Mouse (Mus musculus) limb, embryonic 15.5 days (tissue): ENCODE measurements around the gene Gm9945. TPM values are rescaled to one million over a fixed set of nuclear protein-coding genes. Genes with fewer than 3 reads are reported as not detected.

Experiments
- ATAC-seq: fragments of 200-750 bp; cut with Nextera tagmentation; 2 replicates; pipeline ENCODE4 v1.8.0; 2017; ENCODE audit warnings: low read depth, moderate TSS enrichment; ENCODE audit not compliant: insufficient number of reproducible peaks, low FRiP score, low TSS enrichment
- H3K27ac ChIP-seq: fragments of 300-500 bp; sonication (generic); 2 replicates; pipeline ENCODE4 v1.5.1; 2015; ENCODE audit warnings: moderate library complexity, mild to moderate bottlenecking, inconsistent platforms
- H3K27me3 ChIP-seq: fragments of 300-500 bp; sonication (generic); 2 replicates; pipeline ENCODE4 v1.6.1; 2015; ENCODE audit warnings: inconsistent platforms
- H3K36me3 ChIP-seq: fragments of 300-500 bp; sonication (generic); 2 replicates; pipeline ENCODE4 v1.6.1; 2015; ENCODE audit warnings: inconsistent platforms
- H3K4me1 ChIP-seq: fragments of 300-500 bp; sonication (generic); 2 replicates; pipeline ENCODE4 v1.6.1; 2015; ENCODE audit warnings: inconsistent platforms
- H3K4me2 ChIP-seq: fragments of 300-500 bp; sonication (generic); 2 replicates; pipeline ENCODE4 v1.6.1; 2015; ENCODE audit warnings: mild to moderate bottlenecking, inconsistent platforms
- H3K4me3 ChIP-seq: fragments of 300-500 bp; sonication (generic); 2 replicates; pipeline ENCODE4 v1.5.1; 2015; ENCODE audit warnings: mild to moderate bottlenecking, inconsistent platforms
- H3K9ac ChIP-seq: fragments of 300-500 bp; sonication (generic); 2 replicates; pipeline ENCODE4 v1.6.1; 2015; ENCODE audit warnings: inconsistent platforms
- H3K9me3 ChIP-seq: fragments of 300-500 bp; sonication (generic); 2 replicates; pipeline ENCODE4 v1.6.1; 2016; ENCODE audit warnings: inconsistent platforms
- WGBS: fragments of 180-500 bp; shearing (Covaris S2); methylation state at CpG from one replicate; pipeline ENCODE4 v1.1.7; 2015; 5-methylcytosine and 5-hydroxymethylcytosine counted together
- polyA plus RNA-seq: library from polyadenylated mRNA; unstranded; fragments of >200 nt; fragmentation: Nextera tagmentation; extraction: Ambion mirVana; gene quantifications from 2 replicates; pipeline ENCODE4 v1.2.1, GENCODE M21; 2015

Gene Gm9945
- polyA plus RNA-seq, 1 experiment from 2014 or later = not detected

DNA sequence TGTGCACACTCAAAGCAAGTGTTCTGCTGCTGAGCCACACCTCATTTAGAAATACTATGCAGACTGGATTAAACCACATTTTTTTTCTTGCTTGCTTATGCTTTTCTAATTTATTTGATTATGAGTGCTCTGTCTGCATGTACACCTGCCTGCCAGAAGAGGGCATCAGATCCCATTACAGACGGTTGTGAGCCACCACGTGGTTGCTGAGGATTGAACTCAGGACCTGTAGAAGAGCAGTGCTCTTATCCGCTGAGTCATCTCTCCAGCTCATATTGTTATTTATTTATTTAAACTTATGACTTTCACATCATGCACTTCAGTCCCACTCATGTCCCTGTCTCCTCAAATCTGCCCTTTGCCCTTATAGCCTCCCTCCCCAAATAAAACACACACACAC lies 5.8 kb downstream of the Gm9945 start:
- no peak for ATAC-seq
- no peak overlapping the region for H3K4me2 ChIP-seq
- no peaks in the 10 kb centered on the region for H3K36me3 ChIP-seq
- H3K27ac ChIP-seq = no peak overlapping the region
- peaks cover 35% of the 10 kb centered on the region for H3K27me3 ChIP-seq
- H3K4me1 ChIP-seq = peaks cover 13% of the 10 kb centered on the region
- WGBS = 43% methylated on average over 3 of the region's 3 CpGs
- no peak overlapping the region for H3K4me3 ChIP-seq
- H3K9me3 ChIP-seq = no peaks in the 10 kb centered on the region
- no peak overlapping the region for H3K9ac ChIP-seq

- Histone ChIP-seq H3K9ac (no peak overlapping the region), H3K27me3 (peaks cover 29% of the 10 kb centered on the region), H3K4me1 (peaks cover 13% of the 10 kb centered on the region), H3K4me3 (no peak overlapping the region), H3K36me3 (no peaks in the 10 kb centered on the region), H3K9me3 (no peaks in the 10 kb centered on the region), H3K27ac (no peak overlapping the region), H3K4me2 (no peak overlapping the region)
- ATAC-seq = no peak
- WGBS = 69% methylated on average over 3 of the region's 3 CpGs
Observed at GRCm38 (mm10) chr11:53486351-53486750, 6.4 kb downstream of the Gm9945 start.

- ATAC-seq = peak; percentile 33; the same call in 1 of the 2 replicates
- Histone ChIP-seq H3K27ac (no peak overlapping the region), H3K9ac (0 out of 2 replicates have a peak overlapping the region, but pooled peaks have one; percentile 7), H3K4me3 (peak overlapping the region; percentile 21), H3K4me2 (peak overlapping the region; percentile 44), H3K36me3 (no peaks in the 10 kb centered on the region), H3K9me3 (no peaks in the 10 kb centered on the region), H3K27me3 (peaks cover 25% of the 10 kb centered on the region), H3K4me1 (peaks cover 16% of the 10 kb centered on the region)
- WGBS = 6% methylated on average over 27 of the region's 27 CpGs
Observed at GRCm38 (mm10) chr11:53486822-53487594, 7.0 kb downstream of the Gm9945 start.

- no peak overlapping the region for H3K27ac ChIP-seq
- no peak overlapping the region for H3K9ac ChIP-seq
Observed at GRCm38 (mm10) chr11:53489007-53489406, 9.0 kb downstream of the Gm9945 start.

GRCm38 (mm10) chr11:53489421-53489820 lies 9.5 kb downstream of the Gm9945 start:
- Histone ChIP-seq H3K4me2 (no peak overlapping the region), H3K36me3 (no peaks in the 10 kb centered on the region), H3K4me1 (peaks cover 18% of the 10 kb centered on the region), H3K4me3 (no peak overlapping the region), H3K9ac (no peak overlapping the region), H3K27ac (no peak overlapping the region), H3K27me3 (peaks cover 17% of the 10 kb centered on the region), H3K9me3 (no peaks in the 10 kb centered on the region)
- ATAC-seq = no peak
- 82% methylated on average over 9 of the region's 9 CpGs for WGBS

More at GRCm38 (mm10) chr11:53489007-53489406, 9.0 kb downstream of the Gm9945 start:
- Histone ChIP-seq H3K36me3 (no peaks in the 10 kb centered on the region), H3K27me3 (peaks cover 17% of the 10 kb centered on the region), H3K4me2 (no peak overlapping the region), H3K9me3 (no peaks in the 10 kb centered on the region), H3K4me1 (peaks cover 18% of the 10 kb centered on the region), H3K4me3 (no peak overlapping the region)
- 94% methylated on average over 5 of the region's 5 CpGs for WGBS
- ATAC-seq = no peak

GRCm38 (mm10) chr11:53491954-53492401 lies 12.0 kb downstream of the Gm9945 start:
- Histone ChIP-seq H3K4me3 (no peak overlapping the region), H3K9me3 (no peaks in the 10 kb centered on the region), H3K27ac (no peak overlapping the region), H3K4me1 (peaks cover 13% of the 10 kb centered on the region), H3K9ac (no peak overlapping the region), H3K27me3 (peaks cover 7% of the 10 kb centered on the region), H3K4me2 (no peak overlapping the region), H3K36me3 (no peaks in the 10 kb centered on the region)
- ATAC-seq = no peak
- 36% methylated on average over 8 of the region's 8 CpGs for WGBS

- Histone ChIP-seq H3K27ac (no peak overlapping the region), H3K9ac (no peak overlapping the region), H3K9me3 (no peaks in the 10 kb centered on the region), H3K27me3 (no peaks in the 10 kb centered on the region), H3K4me1 (peaks cover 7% of the 10 kb centered on the region; the same call in 1 of the 2 replicates), H3K4me3 (no peak overlapping the region), H3K36me3 (no peaks in the 10 kb centered on the region), H3K4me2 (no peak overlapping the region)
- WGBS = 37% methylated on average over 3 of the region's 3 CpGs
- no peak for ATAC-seq
Observed at GRCm38 (mm10) chr11:53493243-53493955, 13.4 kb downstream of the Gm9945 start.

DNA sequence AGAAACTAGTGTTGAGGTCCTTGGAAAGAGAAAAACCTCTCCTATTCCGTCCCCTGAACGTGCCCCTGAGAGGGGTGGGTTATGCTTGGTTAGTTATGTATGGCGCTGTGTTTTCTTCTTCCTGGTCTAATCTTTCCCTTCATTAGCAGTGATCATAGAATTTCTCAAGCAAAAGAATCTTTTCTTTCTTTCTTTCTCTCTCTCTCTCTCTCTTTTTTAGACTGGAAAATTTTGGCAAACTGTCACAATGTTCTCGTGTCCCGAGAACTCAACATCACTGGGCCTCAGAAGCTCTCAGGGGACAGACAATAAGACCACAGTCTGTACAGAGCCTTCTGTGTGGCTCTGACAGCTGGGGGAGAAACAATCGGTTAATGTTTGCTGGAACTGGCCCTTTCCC lies 15.5 kb downstream of the Gm9945 start:
- no peak overlapping the region for H3K9ac ChIP-seq
- no peak overlapping the region for H3K4me3 ChIP-seq
- peaks cover 8% of the 10 kb centered on the region for H3K4me1 ChIP-seq
- no peaks in the 10 kb centered on the region for H3K9me3 ChIP-seq
- H3K4me2 ChIP-seq = no peak overlapping the region
- 51% methylated on average over 6 of the region's 6 CpGs for WGBS
- ATAC-seq = no peak
- no peaks in the 10 kb centered on the region for H3K36me3 ChIP-seq
- no peaks in the 10 kb centered on the region for H3K27me3 ChIP-seq
- peak overlapping the region; percentile 13; the same call in 1 of the 2 replicates for H3K27ac ChIP-seq

GRCm38 (mm10) chr11:53496946-53497345 lies 17.0 kb downstream of the Gm9945 start:
- H3K9ac ChIP-seq = no peak overlapping the region
- no peak for ATAC-seq
- no peaks in the 10 kb centered on the region for H3K36me3 ChIP-seq
- peaks cover 10% of the 10 kb centered on the region for H3K4me1 ChIP-seq
- 67% methylated on average over 6 of the region's 6 CpGs for WGBS
- no peak overlapping the region for H3K27ac ChIP-seq
- H3K4me2 ChIP-seq = no peak overlapping the region
- H3K4me3 ChIP-seq = no peak overlapping the region
- no peaks in the 10 kb centered on the region for H3K9me3 ChIP-seq
- H3K27me3 ChIP-seq = no peaks in the 10 kb centered on the region

DNA sequence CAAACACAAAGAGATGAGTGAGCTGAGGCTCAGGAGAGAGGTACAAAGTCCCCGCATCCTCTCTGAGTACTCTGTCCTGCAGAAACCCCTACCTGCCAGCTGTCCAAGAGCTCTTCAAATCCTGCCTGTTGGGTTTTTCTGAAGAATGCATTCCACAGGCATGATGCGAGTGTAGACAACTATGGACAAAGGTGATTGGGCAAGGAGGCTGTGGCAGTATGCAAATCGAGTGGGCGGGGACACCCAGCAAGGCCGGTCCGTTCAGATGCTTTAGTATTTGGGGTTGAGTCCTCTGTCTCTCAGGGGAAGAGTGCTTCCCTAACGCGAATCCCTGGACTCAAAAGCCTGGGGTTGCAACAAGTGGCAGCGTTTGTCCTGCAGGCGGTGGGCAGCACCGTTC lies 20.6 kb downstream of the Gm9945 start:
- Histone ChIP-seq H3K9me3 (no peaks in the 10 kb centered on the region), H3K9ac (no peak overlapping the region), H3K27ac (no peak overlapping the region), H3K36me3 (no peaks in the 10 kb centered on the region), H3K4me1 (peaks cover 13% of the 10 kb centered on the region), H3K4me3 (no peak overlapping the region), H3K27me3 (no peaks in the 10 kb centered on the region), H3K4me2 (no peak overlapping the region)
- 10% methylated on average over 11 of the region's 11 CpGs for WGBS
- ATAC-seq = no peak

DNA sequence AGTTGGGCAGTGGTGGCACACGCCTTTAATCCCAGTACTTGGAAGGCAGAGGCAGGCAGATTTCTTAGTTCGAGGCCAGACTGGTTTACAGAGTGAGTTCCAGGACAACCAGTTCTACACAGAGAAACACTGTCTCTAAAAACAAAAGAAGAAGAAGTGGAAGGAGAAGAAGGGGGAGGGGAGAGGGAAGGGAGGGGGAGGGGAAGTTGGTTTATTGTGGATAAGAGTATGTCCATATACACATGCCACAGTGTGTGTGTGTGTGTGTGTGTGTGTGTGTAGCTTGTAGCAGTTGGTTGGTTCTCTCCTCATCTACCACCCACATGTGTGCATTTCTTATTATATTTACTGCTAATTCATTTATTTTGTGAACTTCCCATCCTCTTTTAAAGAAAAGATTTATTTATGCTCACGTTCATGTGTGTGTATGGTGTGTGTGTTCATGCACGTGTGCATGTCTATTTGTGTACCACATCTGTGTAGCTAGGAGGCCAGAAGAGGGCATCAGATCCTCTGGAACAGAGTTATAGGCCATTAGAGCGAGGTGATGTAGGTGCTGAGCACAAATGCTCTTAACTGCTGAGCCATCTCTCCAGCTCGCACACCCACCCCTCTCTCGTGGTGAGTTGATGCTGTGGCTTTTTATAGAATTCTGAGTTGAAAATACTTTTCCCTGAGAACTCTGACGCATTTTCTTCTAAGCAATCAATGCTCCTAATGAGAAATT lies 22.2 kb downstream of the Gm9945 start:
- no peaks in the 10 kb centered on the region for H3K36me3 ChIP-seq
- peaks cover 11% of the 10 kb centered on the region for H3K4me1 ChIP-seq
- H3K9me3 ChIP-seq = no peaks in the 10 kb centered on the region
- H3K27ac ChIP-seq = no peak overlapping the region
- H3K4me2 ChIP-seq = no peak overlapping the region
- no peak overlapping the region for H3K4me3 ChIP-seq
- 75% methylated on average over 8 of the region's 8 CpGs for WGBS
- no peaks in the 10 kb centered on the region for H3K27me3 ChIP-seq
- no peak overlapping the region for H3K9ac ChIP-seq
- no peak for ATAC-seq

GRCm38 (mm10) chr11:53503738-53504137 lies 23.8 kb downstream of the Gm9945 start:
- Histone ChIP-seq H3K4me2 (no peak overlapping the region), H3K4me3 (no peak overlapping the region), H3K36me3 (no peaks in the 10 kb centered on the region), H3K9ac (no peak overlapping the region), H3K27me3 (no peaks in the 10 kb centered on the region), H3K4me1 (peaks cover 11% of the 10 kb centered on the region), H3K9me3 (no peaks in the 10 kb centered on the region), H3K27ac (no peak overlapping the region)
- ATAC-seq = no peak
- WGBS = 85% methylated on average over 5 of the region's 5 CpGs
